Mouse (Mus musculus): ENCODE results near the gene Cnot8. TPM values are rescaled to one million over a fixed set of nuclear protein-coding genes. Genes with fewer than 3 reads are reported as not detected.
"Not testable (repeated sequence)": the region's sequence is repeated elsewhere in the genome, so short reads cannot be mapped to it uniquely, and the experiment has no call there.

Cnot8 gene
- polyA plus RNA-seq (2015; fragmentation: Nextera tagmentation; extraction: Ambion mirVana) = 34.1 and 37.2 TPM in 2 replicates

- peak; percentile 98 for ATAC-seq (ENCODE audit: insufficient read depth)
- peak within 1 kb of the TSS; percentile 77 for H3K4me2 ChIP-seq
- H3K4me1 ChIP-seq (replicated peaks) = peaks cover 45% of the 10 kb centered on the region
- no peaks in the 10 kb centered on the region for H3K9me3 ChIP-seq (replicated peaks)
- WGBS (ENCODE audit: insufficient replicate concordance) = under 1% methylated on average over 55 of the region's 55 CpGs
- peak within 1 kb of the TSS; percentile 90 for H3K4me3 ChIP-seq (replicated peaks)
- H3K36me3 ChIP-seq (replicated peaks) = 0 out of 2 replicates have a peak, but pooled peaks cover 8% of the 10 kb centered on the region
- H3K27ac ChIP-seq (replicated peaks) = peak within 1 kb of the TSS; percentile 94
- peak within 1 kb of the TSS; percentile 88 for H3K9ac ChIP-seq
- peaks cover 3% of the 10 kb centered on the region for H3K27me3 ChIP-seq
Measured at GRCm38 (mm10) chr11:58103697-58104306, at the start of gene Cnot8. Gene Cnot8, plus strand, starts transcription at chr11:58104153.

GRCm38 (mm10) chr11:58057455-58057854 lies 46.5 kb upstream of the Cnot8 start:
- Histone ChIP-seq H3K4me3 (replicated peaks) (no peak overlapping the region), H3K4me2 (no peak overlapping the region), H3K9me3 (replicated peaks) (no peaks in the 10 kb centered on the region), H3K9ac (no peak overlapping the region), H3K36me3 (replicated peaks) (peaks cover 88% of the 10 kb centered on the region), H3K27me3 (no peaks in the 10 kb centered on the region), H3K27ac (replicated peaks) (no peak overlapping the region), H3K4me1 (replicated peaks) (no peaks in the 10 kb centered on the region)
- WGBS (ENCODE audit: insufficient replicate concordance) = 60% methylated on average over 6 of the region's 6 CpGs
- no peak for ATAC-seq (ENCODE audit: insufficient read depth)

GRCm38 (mm10) chr11:58059752-58060151 lies 44.2 kb upstream of the Cnot8 start:
- H3K4me3 ChIP-seq (replicated peaks); H3K9me3 ChIP-seq (replicated peaks); H3K9ac ChIP-seq; H3K4me1 ChIP-seq (replicated peaks); H3K4me2 ChIP-seq; H3K27me3 ChIP-seq; H3K27ac ChIP-seq (replicated peaks): not testable (repeated sequence)
- peaks cover 69% of the 10 kb centered on the region for H3K36me3 ChIP-seq (replicated peaks)
- peak; percentile 23; the same call in 1 of the 2 replicates for ATAC-seq (ENCODE audit: insufficient read depth)
- WGBS (ENCODE audit: insufficient replicate concordance) = 83% methylated on average over 7 of the region's 7 CpGs

- not testable (repeated sequence) for H3K9me3 ChIP-seq (replicated peaks); H3K4me3 ChIP-seq (replicated peaks); ATAC-seq (ENCODE audit: insufficient read depth); H3K4me2 ChIP-seq; H3K9ac ChIP-seq; H3K4me1 ChIP-seq (replicated peaks); H3K27ac ChIP-seq (replicated peaks); H3K27me3 ChIP-seq
- 92% methylated on average over 4 of the region's 4 CpGs for WGBS (ENCODE audit: insufficient replicate concordance)
- peaks cover 54% of the 10 kb centered on the region for H3K36me3 ChIP-seq (replicated peaks)
Measured at GRCm38 (mm10) chr11:58061218-58061617, 42.7 kb upstream of the Cnot8 start.

- Histone ChIP-seq H3K27me3 (no peaks in the 10 kb centered on the region), H3K27ac (replicated peaks) (no peak overlapping the region), H3K36me3 (replicated peaks) (peaks cover 40% of the 10 kb centered on the region), H3K9me3 (replicated peaks) (no peaks in the 10 kb centered on the region), H3K4me1 (replicated peaks) (no peaks in the 10 kb centered on the region), H3K4me2 (no peak overlapping the region), H3K9ac (no peak overlapping the region), H3K4me3 (replicated peaks) (no peak overlapping the region)
- WGBS (ENCODE audit: insufficient replicate concordance) = 80% methylated on average over 4 of the region's 4 CpGs
- ATAC-seq (ENCODE audit: insufficient read depth) = no peak
Measured at GRCm38 (mm10) chr11:58062586-58062985, 41.4 kb upstream of the Cnot8 start.

- H3K9ac ChIP-seq = no peak overlapping the region
- no peak overlapping the region for H3K27ac ChIP-seq (replicated peaks)
- H3K4me2 ChIP-seq = no peak overlapping the region
- WGBS (ENCODE audit: insufficient replicate concordance) = 80% methylated on average over 4 of the region's 4 CpGs
- no peak for ATAC-seq (ENCODE audit: insufficient read depth)
- no peaks in the 10 kb centered on the region for H3K4me1 ChIP-seq (replicated peaks)
- H3K27me3 ChIP-seq = no peaks in the 10 kb centered on the region
- no peaks in the 10 kb centered on the region for H3K9me3 ChIP-seq (replicated peaks)
- no peak overlapping the region for H3K4me3 ChIP-seq (replicated peaks)
- H3K36me3 ChIP-seq (replicated peaks) = peaks cover 18% of the 10 kb centered on the region
Measured at GRCm38 (mm10) chr11:58065025-58065424, 38.9 kb upstream of the Cnot8 start.

GRCm38 (mm10) chr11:58072978-58073377 lies 31.0 kb upstream of the Cnot8 start:
- Histone ChIP-seq H3K27ac (replicated peaks) (no peak overlapping the region), H3K4me3 (replicated peaks) (no peak overlapping the region), H3K9ac (no peak overlapping the region), H3K4me2 (no peak overlapping the region), H3K27me3 (no peaks in the 10 kb centered on the region), H3K4me1 (replicated peaks) (no peaks in the 10 kb centered on the region), H3K9me3 (replicated peaks) (no peaks in the 10 kb centered on the region), H3K36me3 (replicated peaks) (no peaks in the 10 kb centered on the region)
- ATAC-seq (ENCODE audit: insufficient read depth) = no peak
- WGBS (ENCODE audit: insufficient replicate concordance) = 41% methylated on average over 3 of the region's 3 CpGs

- Histone ChIP-seq H3K36me3 (replicated peaks) (no peaks in the 10 kb centered on the region), H3K4me3 (replicated peaks) (no peak overlapping the region), H3K9me3 (replicated peaks) (no peaks in the 10 kb centered on the region)
Measured at GRCm38 (mm10) chr11:58077270-58077669, 26.7 kb upstream of the Cnot8 start.

GRCm38 (mm10) chr11:58081716-58082115 lies 22.2 kb upstream of the Cnot8 start:
- Histone ChIP-seq H3K27ac (replicated peaks) (no peak overlapping the region), H3K9me3 (replicated peaks) (no peaks in the 10 kb centered on the region), H3K4me3 (replicated peaks) (no peak overlapping the region), H3K4me1 (replicated peaks) (no peaks in the 10 kb centered on the region), H3K4me2 (no peak overlapping the region), H3K36me3 (replicated peaks) (no peaks in the 10 kb centered on the region), H3K9ac (no peak overlapping the region), H3K27me3 (no peaks in the 10 kb centered on the region)
- no peak for ATAC-seq (ENCODE audit: insufficient read depth)
- 68% methylated on average over 6 of the region's 6 CpGs for WGBS (ENCODE audit: insufficient replicate concordance)

More at GRCm38 (mm10) chr11:58077270-58077669, 26.7 kb upstream of the Cnot8 start:
- H3K27ac ChIP-seq (replicated peaks) = no peak overlapping the region
- 56% methylated on average over 4 of the region's 4 CpGs for WGBS (ENCODE audit: insufficient replicate concordance)
- H3K27me3 ChIP-seq = no peaks in the 10 kb centered on the region
- no peak overlapping the region for H3K4me2 ChIP-seq
- H3K4me1 ChIP-seq (replicated peaks) = no peaks in the 10 kb centered on the region
- no peak overlapping the region for H3K9ac ChIP-seq
- ATAC-seq (ENCODE audit: insufficient read depth) = no peak

GRCm38 (mm10) chr11:58092541-58092940 lies 11.4 kb upstream of the Cnot8 start:
- ATAC-seq (ENCODE audit: insufficient read depth) = no peak
- Histone ChIP-seq H3K27ac (replicated peaks) (no peak overlapping the region), H3K9ac (no peak overlapping the region; the same call in 1 of the 2 replicates)

GRCm38 (mm10) chr11:58093021-58093528 lies 10.9 kb upstream of the Cnot8 start, which contains the start of gene Gm12248:
Gene Gm12248, minus strand, starts transcription at chr11:58093134.
- Histone ChIP-seq H3K4me2 (peak within 1 kb of the TSS; percentile 58), H3K27ac (replicated peaks) (no peak within 1 kb of the TSS), H3K4me3 (replicated peaks) (peak within 1 kb of the TSS; percentile 24), H3K9ac (no peak within 1 kb of the TSS; the same call in 1 of the 2 replicates), H3K4me1 (replicated peaks) (peaks cover 20% of the 10 kb centered on the region), H3K36me3 (replicated peaks) (no peaks in the 10 kb centered on the region), H3K27me3 (peaks cover 36% of the 10 kb centered on the region), H3K9me3 (replicated peaks) (no peaks in the 10 kb centered on the region)
- ATAC-seq (ENCODE audit: insufficient read depth) = no peak
- WGBS (ENCODE audit: insufficient replicate concordance) = 16% methylated on average over 12 of the region's 12 CpGs

More at GRCm38 (mm10) chr11:58092541-58092940, 11.4 kb upstream of the Cnot8 start:
- H3K4me1 ChIP-seq (replicated peaks) = peaks cover 18% of the 10 kb centered on the region
- H3K27me3 ChIP-seq = peaks cover 30% of the 10 kb centered on the region
- H3K4me2 ChIP-seq = peak overlapping the region; percentile 58
- peak overlapping the region; percentile 24 for H3K4me3 ChIP-seq (replicated peaks)
- WGBS (ENCODE audit: insufficient replicate concordance) = 28% methylated on average over 4 of the region's 4 CpGs
- no peaks in the 10 kb centered on the region for H3K36me3 ChIP-seq (replicated peaks)
- no peaks in the 10 kb centered on the region for H3K9me3 ChIP-seq (replicated peaks)

Measured in liver, embryonic 15.5 days (tissue).